ENCODE assay signal across 23 mouse cellular contexts in the genomic region with DNA sequence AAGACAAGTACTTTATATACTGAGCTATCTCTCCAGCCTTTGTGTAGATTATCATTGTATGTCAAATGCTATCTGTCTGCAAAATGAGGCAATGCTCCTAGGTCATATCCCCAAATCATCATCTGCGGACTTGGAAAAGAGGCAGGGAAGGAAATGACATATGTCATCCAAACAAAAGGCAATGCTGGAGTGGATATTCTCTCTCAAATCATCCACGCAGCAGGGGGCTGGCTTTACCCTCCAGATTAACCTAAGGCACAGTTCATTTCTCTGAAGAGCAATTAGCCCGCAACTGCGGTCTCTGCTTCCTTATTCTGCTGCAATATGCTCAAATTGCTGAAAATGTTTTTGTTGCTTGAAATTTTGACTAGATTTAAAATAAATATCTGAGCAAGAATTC.
DNase-seq lines count a peak whose midpoint lies in the region; ATAC-seq and TF ChIP-seq lines count a peak whose summit lies in the region.
"Had no signal": no experiment of that assay in that cellular context is flagged by ENCODE, and none has a peak within 500 bp of the region (broad histone marks: within the 10 kb centered on the region; RNA-seq: fewer than 3 reads in every experiment).

No protein-coding gene starts in this region.

- no peaks in the 10 kb centered on the region for H3K9me3 ChIP-seq in hindbrain, postnatal 0 days (ENCODE audit: low read length)
- H3K9me3 ChIP-seq in hindbrain, embryonic 13.5 days, result no peaks in the 10 kb centered on the region
- H3K9me3 ChIP-seq: hindbrain, embryonic 10.5 days; intestine, embryonic 15.5 days; limb, embryonic 13.5 days; liver, embryonic 12.5 days had no signal

- H3K4me3 ChIP-seq in hindbrain, postnatal 0 days (ENCODE audit: low read length), result no peak overlapping the region
- H3K4me3 ChIP-seq in hindbrain, embryonic 13.5 days, result no peak overlapping the region
- H3K4me3 ChIP-seq: hindbrain, embryonic 10.5 days; intestine, embryonic 15.5 days; limb, embryonic 13.5 days; liver, embryonic 12.5 days had no signal

- H3K27ac ChIP-seq in hindbrain, postnatal 0 days, result no peak overlapping the region
- H3K27ac ChIP-seq in hindbrain, embryonic 13.5 days, result no peak overlapping the region
- H3K27ac ChIP-seq: hindbrain, embryonic 10.5 days; intestine, embryonic 15.5 days; limb, embryonic 13.5 days; liver, embryonic 12.5 days had no signal

- H3K4me2 ChIP-seq in hindbrain, postnatal 0 days (ENCODE audit: low read depth, low read length), result no peak overlapping the region
- no peak overlapping the region for H3K4me2 ChIP-seq in hindbrain, embryonic 13.5 days
- H3K4me2 ChIP-seq: heart, embryonic 11.5 days; intestine, embryonic 15.5 days; limb, embryonic 13.5 days; liver, embryonic 12.5 days had no signal

- H3K4me1 ChIP-seq in hindbrain, postnatal 0 days (ENCODE audit: insufficient read depth, low read length), result no peaks in the 10 kb centered on the region
- peaks cover 22% of the 10 kb centered on the region for H3K4me1 ChIP-seq in hindbrain, embryonic 13.5 days (replicated peaks)
- H3K4me1 ChIP-seq: intestine, embryonic 15.5 days; liver, embryonic 12.5 days had no signal

- no peak for ATAC-seq in hindbrain, postnatal 0 days
- ATAC-seq in hindbrain, embryonic 13.5 days (ENCODE audit: low FRiP score), result no peak
- ATAC-seq in CD4-positive, CD25-positive, alpha-beta regulatory T cell, adult 4 months, result no peak
- ATAC-seq: forebrain, embryonic 16.5 days; intestine, embryonic 15.5 days; liver, embryonic 12.5 days had no signal

- peak; percentile 23 for DNase-seq in cerebellum, adult 11 months
- no peak for DNase-seq in cerebellum, adult 11-12 months
- peak; percentile 15 for DNase-seq in hindbrain, postnatal 0 days (ENCODE audit: low spot score)
- peak; percentile 26 for DNase-seq in cerebellum, adult 8-10 months
- peak; percentile 30 to 38 for DNase-seq in cerebellum, postnatal 36 days
- DNase-seq in kidney, adult 9 months, result no peak
- DNase-seq: adrenal gland, postnatal 36 days; gastrocnemius, postnatal 10 days; heart, postnatal 10 days; kidney, postnatal 36 days; layer of hippocampus, postnatal 36 days; lung, adult 18-20 months; lung, postnatal 10 days; right cerebral cortex, postnatal 25 days; thymus, postnatal 14 days had no signal

- no peaks in the 10 kb centered on the region for H3K27me3 ChIP-seq in hindbrain, postnatal 0 days (ENCODE audit: insufficient read depth, low read length)
- H3K27me3 ChIP-seq in hindbrain, embryonic 13.5 days, result no peaks in the 10 kb centered on the region
- H3K27me3 ChIP-seq: intestine, embryonic 15.5 days; limb, embryonic 13.5 days; liver, embryonic 12.5 days had no signal

- H3K9ac ChIP-seq in hindbrain, postnatal 0 days (replicated peaks; ENCODE audit: low read length), result no peak overlapping the region
- no peak overlapping the region for H3K9ac ChIP-seq in hindbrain, embryonic 13.5 days
- H3K9ac ChIP-seq: intestine, embryonic 15.5 days; limb, embryonic 13.5 days; liver, embryonic 12.5 days had no signal

- WGBS in hindbrain, postnatal 0 days, result 36% methylated on average over 4 of the region's 4 CpGs
- WGBS in hindbrain, embryonic 13.5 days, result 41% methylated on average over 4 of the region's 4 CpGs

- H3K36me3 ChIP-seq in hindbrain, postnatal 0 days (ENCODE audit: insufficient read depth, low read length), result no peaks in the 10 kb centered on the region
- no peaks in the 10 kb centered on the region for H3K36me3 ChIP-seq in hindbrain, embryonic 13.5 days
- H3K36me3 ChIP-seq: hindbrain, embryonic 10.5 days; intestine, embryonic 15.5 days; limb, embryonic 13.5 days; liver, embryonic 12.5 days had no signal

- TF ChIP-seq CTCF in hindbrain, postnatal 0 days (IDR thresholded peaks at IDR 0.05; ENCODE audit: low read depth), result no peak

Comparison
In these comparisons a context has a peak if more than half of its experiments do, and no peak if none do; other contexts are left out.
1. DNase-seq: peak in cerebellum, adult 11 months (single experiment), hindbrain, postnatal 0 days (single experiment), cerebellum, adult 8-10 months (single experiment) and cerebellum, postnatal 36 days (2 of 2); none in cerebellum, adult 11-12 months (single experiment) and kidney, adult 9 months (single experiment).